Mouse (Mus musculus): Measurements from ENCODE around the gene Cmtm7. TPM values are rescaled to one million over a fixed set of nuclear protein-coding genes. Genes with fewer than 3 reads are reported as not detected.
A peak's percentile ranks its signal among the peaks of the same experiment; 100 is the strongest.

The Cmtm7 gene
- total and polyA plus RNA-seq, 3 experiments: 27.8 to 230 (median 41.3) TPM

DNA sequence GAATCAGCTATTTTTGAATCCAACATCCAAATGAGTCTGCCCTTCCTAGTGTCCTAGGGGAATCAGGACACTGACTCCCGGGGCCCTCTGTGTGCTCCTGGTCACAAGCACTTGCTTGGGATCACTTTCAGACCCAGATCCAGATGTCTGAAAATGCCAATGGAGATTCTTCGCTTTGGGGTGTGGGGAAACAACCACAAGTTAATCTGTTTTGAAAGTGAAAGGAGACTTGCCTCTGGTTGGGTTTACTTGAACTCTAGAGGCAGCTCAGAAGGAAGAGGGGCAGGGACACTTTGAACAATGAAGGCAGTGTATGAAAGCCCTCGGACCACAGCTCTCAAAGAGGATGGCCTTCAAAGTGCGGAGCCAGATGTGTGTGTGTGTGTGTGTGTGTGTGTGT is 12.8 kb upstream of the Cmtm7 start:
- no peak for DNase-seq

DNA sequence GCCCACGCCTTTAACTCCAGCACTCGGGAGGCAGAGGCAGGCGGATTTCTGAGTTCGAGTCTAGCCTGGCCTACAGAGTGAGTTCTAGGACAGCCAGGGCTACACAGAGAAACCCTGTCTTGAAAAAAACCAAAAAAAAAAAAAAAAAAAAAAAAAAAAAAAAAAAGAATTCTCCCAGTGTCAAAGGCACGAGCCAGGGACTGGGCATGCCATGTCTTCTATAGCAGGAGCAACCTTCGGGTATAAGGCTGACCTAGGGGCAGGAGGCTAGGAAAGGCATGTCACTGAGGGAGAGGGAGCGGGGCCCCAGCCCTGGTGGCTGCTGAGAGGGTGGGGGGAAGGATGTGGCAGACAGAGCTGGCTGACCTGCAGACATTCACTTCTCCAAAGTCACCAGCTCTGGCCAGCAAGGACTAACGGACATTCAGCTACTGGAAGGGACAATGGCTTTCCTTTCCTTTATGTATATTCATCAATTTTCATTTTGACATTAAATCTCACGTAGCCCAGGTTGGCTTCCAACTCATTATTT is 12.2 kb upstream of the Cmtm7 start:
- DNase-seq: no peak

DNA sequence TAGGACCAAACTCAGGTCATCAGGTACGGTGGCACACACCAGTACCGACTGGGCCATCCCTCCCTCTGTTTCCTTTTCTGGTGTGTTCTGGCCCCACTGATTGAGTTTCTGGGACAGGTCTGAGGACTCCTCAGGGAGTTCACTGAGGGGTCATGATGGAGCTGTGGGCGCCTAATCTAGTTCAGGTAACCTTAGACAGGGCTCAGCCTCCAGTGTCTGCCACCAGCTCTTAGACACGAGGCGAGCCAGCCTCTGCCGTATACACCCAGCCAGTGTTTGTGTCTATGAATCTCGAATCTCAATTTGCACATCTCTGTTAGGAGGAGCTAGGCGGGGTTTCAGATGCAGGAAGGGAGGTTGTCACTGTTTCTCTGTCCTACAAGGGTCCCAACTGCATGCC is 8.3 kb upstream of the Cmtm7 start:
- no peak for DNase-seq

- no peak for DNase-seq
Measured at GRCm38 (mm10) chr9:114789557-114789956, 7.9 kb upstream of the Cmtm7 start.

DNA sequence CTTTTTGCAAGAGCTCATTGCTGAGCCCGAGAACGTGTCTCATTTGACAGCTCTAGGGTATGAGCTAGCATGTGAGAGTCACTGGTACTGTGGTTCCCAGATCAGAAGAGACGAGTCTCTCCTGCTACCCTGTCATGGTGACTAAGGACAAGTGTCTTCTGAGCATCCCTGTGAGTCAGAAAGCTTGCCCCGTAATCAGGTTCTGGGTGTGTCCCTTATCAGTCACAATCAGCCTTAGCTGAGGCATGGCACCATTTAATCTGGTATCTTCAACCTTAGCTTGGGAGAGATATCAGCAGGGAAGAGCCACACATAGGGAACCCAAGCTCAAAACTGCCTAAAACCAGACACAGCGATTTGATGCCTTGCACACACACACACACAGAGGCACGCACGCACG is 7.0 kb upstream of the Cmtm7 start:
- no peak for DNase-seq

GRCm38 (mm10) chr9:114787716-114788115 is 6.1 kb upstream of the Cmtm7 start:
- DNase-seq: no peak

DNA sequence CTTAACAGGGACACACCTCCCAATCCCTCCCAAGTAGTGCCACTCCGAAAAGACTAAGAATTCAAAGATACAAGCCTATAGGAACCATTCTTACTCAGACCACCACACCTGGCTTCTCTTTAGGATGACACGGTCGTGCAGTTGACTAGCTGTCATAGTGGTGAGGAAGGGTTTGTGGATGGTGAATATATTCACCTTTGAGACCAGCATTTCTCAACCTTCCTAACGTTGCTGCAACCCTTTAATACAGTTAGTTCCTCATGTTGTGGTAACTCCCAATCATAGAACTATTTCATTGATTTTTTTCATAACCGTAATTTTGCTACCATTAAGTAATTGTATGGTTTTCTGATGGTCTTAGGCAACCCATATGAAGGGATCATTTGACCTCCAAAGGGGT is 5.5 kb upstream of the Cmtm7 start:
- no peak for DNase-seq

GRCm38 (mm10) chr9:114785432-114786125 is 3.9 kb upstream of the Cmtm7 start:
- DNase-seq: no peak

GRCm38 (mm10) chr9:114780746-114781525 is 720 bp downstream of the Cmtm7 start:
- DNase-seq: peak; percentile 75

DNA sequence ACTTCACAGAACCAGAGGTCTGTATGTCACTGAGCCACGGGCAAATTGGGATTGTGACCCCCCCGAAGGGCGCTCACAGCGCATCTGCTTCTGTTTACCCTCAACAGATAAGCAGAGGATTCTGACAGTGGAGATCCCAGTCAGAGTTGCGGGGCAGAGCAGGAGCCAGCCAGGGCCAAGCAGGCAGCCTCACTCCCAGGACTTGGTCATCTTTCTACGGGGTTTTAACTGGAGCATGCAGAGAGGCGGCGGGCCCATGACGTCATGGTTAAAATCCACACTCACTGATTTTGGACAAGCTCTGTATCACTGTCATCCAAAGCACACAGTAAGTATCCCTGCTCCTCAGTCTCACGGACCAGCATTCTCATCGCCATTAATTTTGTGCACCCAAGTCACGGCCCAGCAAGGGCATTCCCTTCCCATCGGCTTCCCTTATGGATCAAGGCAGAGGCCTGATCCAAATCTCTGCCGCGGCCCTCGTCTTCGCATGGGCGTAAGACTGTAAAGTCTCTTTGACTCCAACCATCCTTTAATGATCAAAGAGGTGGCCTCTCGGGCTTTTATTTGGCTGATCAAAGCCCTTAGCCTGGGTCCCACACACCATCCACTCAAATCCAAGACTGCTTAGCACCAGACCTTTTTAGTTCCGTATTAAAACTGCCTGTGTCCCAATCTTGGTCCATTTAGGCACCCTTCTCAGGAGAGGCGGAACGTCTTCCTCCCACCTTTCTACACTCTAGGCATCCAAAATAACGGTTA is 1.5 kb downstream of the Cmtm7 start:
- peak; percentile 49 for DNase-seq

- no peak for DNase-seq
Measured at GRCm38 (mm10) chr9:114778877-114779276, 2.8 kb downstream of the Cmtm7 start.

DNA sequence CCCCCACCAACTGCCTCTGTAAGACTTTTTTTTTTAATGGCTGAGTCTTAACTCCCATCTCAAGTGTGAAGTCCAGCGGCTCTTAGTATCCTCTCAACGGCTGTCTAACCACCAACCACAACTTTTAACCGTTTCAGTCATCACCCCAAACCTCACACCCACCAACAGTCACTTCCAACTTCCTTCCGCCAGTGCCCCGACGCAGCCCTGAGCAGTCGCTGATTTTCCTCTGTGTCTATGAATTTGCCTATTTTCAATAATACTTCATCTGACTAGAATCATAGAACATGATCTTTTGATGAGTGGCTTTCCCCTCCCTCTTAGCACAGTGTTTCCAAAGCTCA is 3.6 kb downstream of the Cmtm7 start:
- DNase-seq: no peak

- no peak for DNase-seq
Measured at GRCm38 (mm10) chr9:114777178-114778046, 4.2 kb downstream of the Cmtm7 start.

DNA sequence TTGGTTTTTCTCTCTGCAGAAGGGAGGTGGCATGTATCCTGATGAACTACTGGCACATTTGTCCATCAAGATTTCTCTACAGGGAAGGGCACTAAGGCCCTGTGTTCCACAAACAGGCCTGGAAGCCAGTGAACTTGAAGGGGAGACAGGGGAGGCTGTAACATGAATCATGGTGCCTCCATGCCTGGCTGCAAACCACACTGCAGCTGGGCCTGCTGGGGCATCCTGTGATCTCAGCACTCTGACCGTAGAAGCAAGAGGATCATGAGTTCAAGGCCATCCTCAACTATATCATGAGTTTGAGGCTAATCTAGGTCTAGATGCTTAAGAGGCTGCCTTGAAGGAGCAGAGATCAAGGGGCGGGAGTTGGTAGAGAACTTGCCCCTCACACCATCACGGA is 5.3 kb downstream of the Cmtm7 start:
- no peak for DNase-seq

GRCm38 (mm10) chr9:114775272-114775671 is 6.4 kb downstream of the Cmtm7 start:
- peak; percentile 42 for DNase-seq

- DNase-seq: peak; percentile 43
Measured at GRCm38 (mm10) chr9:114774629-114775028, 7.0 kb downstream of the Cmtm7 start.

- DNase-seq: no peak
Measured at GRCm38 (mm10) chr9:114771565-114771964, 10.1 kb downstream of the Cmtm7 start.

DNA sequence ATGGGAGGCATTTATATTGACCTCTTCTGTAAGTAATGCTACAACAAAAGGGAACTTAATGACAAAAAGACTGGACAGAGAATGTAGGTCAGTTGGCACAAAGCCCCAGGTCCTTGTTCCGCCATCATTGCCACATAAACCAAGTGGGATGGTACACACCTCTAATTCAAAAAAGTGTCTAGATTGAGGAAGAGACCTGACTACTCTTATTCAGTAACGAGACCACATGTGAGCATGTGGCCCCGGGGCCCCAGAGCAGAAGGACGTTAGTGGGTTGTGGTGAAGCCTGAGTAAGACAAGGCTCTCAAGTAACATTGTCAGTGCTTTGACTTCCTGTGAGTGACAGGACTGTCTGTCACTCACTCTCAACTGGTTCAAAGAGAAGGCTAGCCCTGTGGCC is 11.4 kb downstream of the Cmtm7 start:
- DNase-seq: no peak

DNA sequence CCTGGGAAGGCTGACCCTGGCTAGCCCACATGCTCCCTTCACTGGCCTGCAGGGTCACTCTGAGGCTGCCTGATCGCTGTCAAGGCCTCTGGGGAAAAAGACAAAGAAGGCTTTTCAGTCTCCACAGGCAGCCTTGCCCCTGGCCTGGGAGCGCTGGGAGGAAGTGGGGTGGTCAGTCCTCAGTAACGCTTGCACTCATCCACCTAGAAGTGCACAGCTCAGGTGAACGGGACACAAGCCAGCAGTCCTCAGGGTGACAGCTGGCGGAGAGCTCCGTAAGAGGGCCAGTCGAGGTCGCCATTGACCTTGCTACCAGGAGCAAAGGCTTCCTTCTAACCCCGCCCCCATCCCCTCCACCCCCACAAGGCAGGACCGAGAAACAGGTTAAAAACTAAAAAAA is 13.6 kb downstream of the Cmtm7 start:
- DNase-seq: no peak

DNA sequence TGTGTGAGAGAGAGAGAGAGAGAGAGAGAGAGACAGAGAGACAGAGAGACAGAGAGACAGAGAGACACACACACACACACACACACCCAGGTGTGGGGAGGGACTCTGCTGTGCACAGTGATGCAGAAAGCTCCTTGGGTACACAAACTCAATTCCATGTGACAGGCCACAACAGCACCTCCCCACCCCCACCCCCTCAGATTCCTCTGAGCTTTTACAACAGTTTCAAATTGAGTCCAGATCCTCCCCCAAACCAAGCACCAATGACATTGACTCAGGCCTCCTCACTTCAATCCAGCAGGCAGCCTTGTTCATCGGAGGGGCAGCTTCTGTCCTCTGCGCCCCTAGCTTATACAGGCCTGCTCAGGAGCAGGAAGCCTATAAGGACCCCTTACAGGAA is 14.1 kb downstream of the Cmtm7 start:
- DNase-seq: no peak

DNA sequence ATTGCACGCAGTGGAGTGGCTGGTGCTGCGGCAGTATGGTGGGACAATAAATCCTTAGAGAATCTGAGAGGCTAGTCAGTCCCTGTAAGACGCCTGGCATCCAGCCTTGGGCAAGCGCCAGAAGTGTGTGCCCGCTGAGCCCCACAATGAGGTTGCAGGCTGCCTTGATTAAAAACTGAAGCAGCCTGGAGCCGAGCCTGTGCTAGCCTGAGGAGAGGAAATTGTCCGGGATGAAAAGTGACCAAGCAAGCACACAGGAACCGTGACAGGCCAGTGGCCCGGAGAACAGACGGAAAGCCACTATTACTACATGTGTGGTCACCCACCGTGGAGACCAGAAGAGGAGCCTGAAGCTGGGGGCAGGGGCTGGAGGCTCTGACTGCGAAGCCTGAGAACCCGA is 14.6 kb downstream of the Cmtm7 start:
- DNase-seq: peak; percentile 78

GRCm38 (mm10) chr9:114763341-114763740 is 18.3 kb downstream of the Cmtm7 start:
- DNase-seq: no peak
